Mouse (Mus musculus): ENCODE data around the gene Hpdl.

DNA sequence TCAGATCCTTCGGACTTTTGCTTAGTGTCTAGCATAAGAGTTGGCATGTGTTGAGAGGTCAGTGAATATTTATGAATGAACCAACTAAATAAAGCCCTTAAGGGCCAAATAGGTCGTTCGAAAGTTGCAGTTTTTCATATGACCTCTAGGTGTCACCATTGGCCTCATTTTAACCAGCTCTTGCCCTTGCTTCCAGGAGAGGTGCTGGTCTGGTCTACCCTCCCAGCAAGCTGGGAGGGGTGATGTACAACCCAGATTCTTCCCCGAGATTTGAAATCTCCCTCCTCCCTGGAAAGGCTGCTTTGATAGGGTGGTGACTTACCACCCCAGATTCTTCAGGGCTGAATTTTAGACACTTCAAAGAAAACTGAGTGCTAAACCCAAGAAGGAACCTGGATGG, 6.3 kb upstream of the Hpdl start:
- TF ChIP-seq CTCF (IDR thresholded peaks at IDR 0.05; ENCODE audit: extremely low read depth, insufficient read length, insufficient replicate concordance, low read depth, low read length) (peak; percentile 71; the same call in 1 of the 2 replicates), POLR2A (IDR thresholded peaks at IDR 0.05; ENCODE audit: low read depth, low read length) (no peak)

All from small intestine, adult 2 months (tissue).